Mouse (Mus musculus) kidney, adult 18-20 months (tissue): ENCODE data around the gene Pex10.

Source experiments
- DNase-seq: peaks from one replicate; pipeline ENCODE4 v3.0.0; 2021

Pex10 gene

DNA sequence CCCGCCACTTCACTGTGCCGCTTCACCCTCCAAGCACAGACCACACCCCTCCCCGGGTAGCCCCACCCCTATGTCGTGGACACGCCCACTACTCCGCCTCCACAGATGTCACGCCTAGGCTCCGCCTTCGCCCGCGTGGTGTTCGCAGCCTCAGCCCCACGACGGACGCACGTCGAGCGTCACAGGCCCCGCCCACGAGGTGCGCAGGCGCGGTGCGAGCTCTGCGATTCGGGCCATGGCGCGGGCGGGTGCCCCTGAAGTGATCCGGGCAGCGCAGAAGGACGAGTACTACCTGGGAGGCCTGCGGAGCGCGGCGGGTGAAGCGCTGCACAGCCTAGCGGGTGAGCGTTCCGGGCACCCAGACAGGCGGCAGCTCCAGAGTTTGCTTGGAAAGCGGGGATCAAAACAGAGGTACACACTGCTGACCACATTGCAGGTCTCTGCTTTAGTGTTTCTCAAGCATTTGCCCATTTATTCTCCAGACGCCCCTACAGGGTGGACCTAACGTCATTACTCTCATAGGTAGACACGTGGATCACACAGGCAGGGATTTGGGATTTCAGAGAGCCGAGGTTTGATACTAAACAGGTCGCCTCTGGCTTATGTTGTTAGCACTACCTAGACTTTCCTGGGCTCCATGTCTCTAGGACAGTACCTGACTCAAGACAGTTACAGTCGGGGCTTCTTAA, at the start of gene Pex10:
Gene Pex10 (plus strand): TSS at position 183 of the 689 bp plus-strand sequence.
- DNase-seq, result peak; percentile 97

- DNase-seq, result no peak
These were observed 49.5 kb upstream of the Pex10 start for GRCm38 (mm10) chr4:155017253-155017878.

DNA sequence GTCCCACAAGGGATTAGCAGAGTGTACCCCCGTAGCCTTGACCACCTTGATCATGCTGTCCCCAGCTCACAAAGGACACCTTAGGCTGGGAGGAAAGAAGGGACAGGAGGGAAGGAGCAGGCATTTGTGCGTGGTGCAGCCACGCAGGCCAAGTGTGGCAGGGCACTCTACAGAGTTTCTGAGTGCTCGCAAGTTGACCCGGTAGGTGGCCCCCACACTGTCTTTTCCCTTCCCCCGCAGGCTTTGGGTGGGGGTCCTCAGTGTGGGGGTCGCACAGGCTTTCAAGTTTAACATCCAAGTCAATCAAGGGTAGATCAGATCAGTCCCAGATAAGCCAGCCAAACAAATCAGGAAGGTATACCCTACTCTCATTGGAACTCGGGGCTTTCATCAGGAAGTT, 48.8 kb upstream of the Pex10 start:
- no peak for DNase-seq

DNA sequence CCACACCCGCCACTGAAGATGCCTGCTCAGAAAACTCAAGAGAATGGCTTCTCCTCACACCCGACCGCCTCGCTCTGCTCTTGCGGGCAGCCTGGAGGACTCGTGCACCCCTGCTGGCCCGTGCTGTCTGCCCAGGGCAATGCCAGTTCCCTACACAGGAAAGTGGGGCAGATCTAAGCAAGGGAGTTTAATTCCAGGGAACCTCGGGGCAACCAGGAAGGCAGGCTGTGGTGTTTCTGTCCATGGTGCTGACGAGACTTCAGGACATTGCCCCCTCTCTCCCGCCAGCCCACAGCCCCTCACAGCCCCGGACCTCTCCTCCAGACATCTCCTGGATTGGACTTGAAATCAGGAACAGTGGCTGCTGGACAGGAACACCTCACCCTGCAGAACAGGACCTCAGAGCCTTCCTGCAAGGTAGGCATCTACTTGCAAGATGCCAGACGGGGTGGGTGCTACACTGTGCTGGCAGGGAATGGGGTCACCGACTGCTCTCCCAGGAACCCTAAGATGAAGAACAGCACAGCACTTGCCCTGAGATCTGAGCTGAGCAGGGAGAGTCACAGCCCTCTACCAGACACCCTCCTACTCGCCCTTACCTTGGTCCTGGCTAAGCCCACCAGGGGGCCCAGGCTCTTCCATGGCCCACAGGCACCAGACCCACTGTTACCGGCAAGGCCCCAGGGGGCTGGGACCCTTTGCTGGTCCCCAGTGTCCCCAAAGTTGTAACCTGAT, 48.0 kb upstream of the Pex10 start:
- peak; percentile 16 for DNase-seq

DNA sequence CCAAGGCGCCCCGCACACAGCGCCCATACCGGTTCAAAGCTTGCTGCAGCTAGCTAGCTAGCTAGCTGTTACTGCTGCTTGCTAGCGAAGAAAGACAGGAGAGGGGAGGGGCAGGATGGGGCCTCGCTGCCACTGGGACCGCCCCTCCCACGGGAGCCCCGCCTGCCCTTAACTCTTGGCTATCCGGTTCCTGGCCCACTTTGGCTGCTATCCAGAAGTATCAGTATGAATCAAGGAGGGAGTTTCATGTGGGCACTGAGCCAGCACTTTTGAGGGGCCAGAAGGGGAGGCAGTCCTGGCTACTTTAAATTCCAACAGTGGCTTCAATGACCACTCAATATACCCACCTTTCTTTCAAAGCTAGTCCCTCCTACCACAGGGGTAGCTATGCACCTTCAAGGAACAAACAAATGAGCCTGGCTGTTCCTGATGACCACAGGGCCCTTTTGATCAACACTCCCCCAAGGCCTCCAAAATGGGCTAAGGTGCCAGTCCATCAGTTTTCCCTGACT, 47.4 kb upstream of the Pex10 start:
- no peak for DNase-seq

GRCm38 (mm10) chr4:155020141-155020540, 46.7 kb upstream of the Pex10 start:
- no peak for DNase-seq

DNA sequence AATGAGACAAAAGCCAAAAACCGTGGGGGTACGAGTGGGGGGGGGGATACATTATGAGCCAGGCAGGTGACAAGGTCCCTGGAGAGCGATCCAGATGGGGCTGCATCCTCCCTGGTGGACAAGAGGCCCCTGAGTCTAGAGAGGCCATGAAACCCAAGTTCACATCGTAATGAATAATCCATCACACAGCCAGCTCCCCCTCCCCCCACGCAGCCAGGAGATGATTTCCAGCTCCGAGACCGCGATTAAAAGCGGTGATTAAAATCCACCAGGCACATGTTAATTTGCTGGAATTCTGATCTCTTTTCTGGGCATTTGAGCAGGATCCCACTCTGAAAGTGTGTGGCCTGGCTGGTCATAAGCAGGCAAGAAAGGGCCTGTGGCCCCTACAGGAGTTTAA, 46.0 kb upstream of the Pex10 start:
- DNase-seq, result no peak

GRCm38 (mm10) chr4:155022228-155022855, 44.5 kb upstream of the Pex10 start:
- no peak for DNase-seq

- no peak for DNase-seq
These were observed 42.4 kb upstream of the Pex10 start for GRCm38 (mm10) chr4:155024170-155025010.

- DNase-seq, result no peak
These were observed 33.7 kb upstream of the Pex10 start for GRCm38 (mm10) chr4:155033115-155033514.

- DNase-seq, result no peak
These were observed 32.6 kb upstream of the Pex10 start for GRCm38 (mm10) chr4:155034202-155034601.

- no peak for DNase-seq
These were observed 32.0 kb upstream of the Pex10 start for GRCm38 (mm10) chr4:155034787-155035186.

DNA sequence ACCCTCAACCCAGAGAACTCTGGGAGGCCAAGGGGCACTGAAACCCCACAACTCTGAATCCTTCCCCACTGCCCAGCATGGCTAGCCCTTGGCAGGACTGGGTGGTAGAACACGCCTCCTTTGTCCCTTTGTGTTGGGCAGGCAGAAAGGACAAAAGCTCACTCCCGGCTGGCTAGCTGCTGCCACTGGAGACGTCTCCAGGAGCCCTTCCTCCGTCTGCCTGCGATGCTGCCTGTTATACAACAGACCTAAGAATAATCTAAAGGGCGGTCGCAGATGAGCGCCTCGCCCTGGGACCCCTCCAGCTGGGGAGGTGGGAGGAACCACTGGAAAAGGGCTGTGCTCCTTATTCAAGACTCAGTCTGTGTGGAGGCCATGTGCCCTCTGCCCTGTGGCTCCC, 26.6 kb upstream of the Pex10 start:
- DNase-seq, result no peak

DNA sequence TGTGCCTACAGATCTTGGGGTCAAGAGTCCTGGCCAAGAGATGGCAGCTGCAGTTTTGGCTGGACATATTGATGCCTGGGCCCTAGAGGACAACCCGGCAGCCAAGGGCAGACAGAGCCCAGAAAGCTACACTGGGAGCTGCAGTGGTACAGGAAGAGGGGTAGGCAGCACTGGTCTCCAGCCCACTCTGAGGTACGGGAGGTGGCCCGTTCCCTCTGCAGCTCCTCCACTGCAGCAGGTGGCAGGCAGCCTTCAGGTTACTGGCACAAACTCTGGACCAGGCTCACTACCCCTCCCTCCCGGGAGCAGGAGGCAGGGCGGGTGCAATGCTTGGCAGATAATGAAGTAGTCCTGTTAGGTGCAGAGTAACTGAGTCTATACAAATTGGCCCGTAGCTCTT, 26.1 kb upstream of the Pex10 start:
- DNase-seq, result no peak

DNA sequence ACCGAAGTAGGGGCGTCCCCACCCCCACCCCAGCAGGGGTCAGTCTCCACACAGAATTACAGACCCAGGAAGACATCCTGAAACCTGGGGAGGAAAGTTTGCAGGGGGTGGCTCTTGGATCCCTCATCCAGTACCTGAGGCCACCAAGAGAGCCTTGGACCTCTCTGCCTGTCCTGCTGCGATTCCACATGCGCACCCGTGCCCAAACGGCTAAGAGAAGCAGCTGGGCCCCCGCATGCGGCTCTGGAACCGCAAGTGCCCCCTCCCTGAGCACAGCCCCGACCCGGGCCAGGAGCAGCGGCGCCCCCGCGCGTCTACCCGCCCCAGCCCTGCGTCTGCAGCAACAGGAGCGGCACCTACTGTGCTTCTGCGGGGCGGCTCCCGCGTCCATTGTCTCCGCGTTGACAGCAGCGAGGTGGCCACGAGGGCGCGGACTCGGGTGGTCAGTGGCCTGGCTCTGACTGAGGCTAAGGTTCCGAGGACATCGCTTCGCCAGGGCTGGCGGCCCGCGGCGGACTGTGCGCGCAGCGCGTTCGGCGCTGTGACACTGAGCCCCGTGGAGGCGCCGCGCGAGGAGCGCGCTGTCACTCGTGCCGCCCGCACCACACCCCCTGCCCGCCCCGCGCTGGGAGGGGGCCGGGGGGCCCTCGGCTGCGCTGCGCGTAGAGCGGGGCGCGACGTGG, 24.1 kb upstream of the Pex10 start:
- DNase-seq, result no peak

- DNase-seq, result no peak
These were observed 23.6 kb upstream of the Pex10 start for GRCm38 (mm10) chr4:155043289-155043625.

DNA sequence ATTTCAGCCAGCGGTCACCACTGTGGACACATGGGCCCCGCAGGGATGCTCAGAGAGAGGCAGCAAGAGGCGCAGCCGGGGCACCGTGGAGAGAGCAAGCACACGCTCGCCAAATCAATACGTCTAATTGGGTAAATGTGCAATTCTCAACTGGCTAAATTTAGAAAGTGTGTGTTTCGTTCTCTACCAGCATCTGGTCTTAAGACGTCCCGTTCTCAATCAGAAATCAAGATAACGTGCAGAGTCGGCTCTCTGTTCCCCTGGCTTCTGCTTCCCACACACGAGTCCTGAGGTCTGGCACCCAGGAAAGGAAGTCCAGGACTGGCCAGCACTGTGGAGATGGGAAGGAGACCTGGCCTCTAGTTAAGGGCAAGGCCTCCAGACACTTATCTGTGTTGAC, 20.2 kb upstream of the Pex10 start:
- no peak for DNase-seq

GRCm38 (mm10) chr4:155050116-155050515, 16.7 kb upstream of the Pex10 start:
- no peak for DNase-seq

GRCm38 (mm10) chr4:155056724-155057123, 10.1 kb upstream of the Pex10 start, which contains the start of gene Plch2:
TSS of gene Plch2 (minus strand) at chr4:155056784.
- no peak for DNase-seq

DNA sequence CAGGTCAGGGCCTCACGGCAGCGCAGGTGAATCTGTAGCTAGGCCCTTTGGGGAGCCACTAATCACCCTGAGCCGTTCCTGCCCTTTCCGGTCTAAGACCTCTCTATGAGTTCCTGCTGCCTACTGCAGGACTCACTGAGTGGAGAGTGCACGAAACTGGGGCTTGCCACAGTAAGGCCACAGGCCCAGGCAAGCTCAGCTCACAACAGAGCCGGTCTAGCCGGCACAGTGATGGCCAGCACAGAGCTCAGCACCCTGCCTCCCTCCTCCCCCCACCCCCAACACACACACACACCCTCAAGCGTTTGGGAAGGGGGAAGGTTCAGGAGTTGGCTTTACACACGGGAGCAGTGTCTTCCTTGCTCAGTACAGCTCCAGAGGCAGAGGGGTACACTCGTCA, 8.5 kb upstream of the Pex10 start:
- DNase-seq, result no peak

DNA sequence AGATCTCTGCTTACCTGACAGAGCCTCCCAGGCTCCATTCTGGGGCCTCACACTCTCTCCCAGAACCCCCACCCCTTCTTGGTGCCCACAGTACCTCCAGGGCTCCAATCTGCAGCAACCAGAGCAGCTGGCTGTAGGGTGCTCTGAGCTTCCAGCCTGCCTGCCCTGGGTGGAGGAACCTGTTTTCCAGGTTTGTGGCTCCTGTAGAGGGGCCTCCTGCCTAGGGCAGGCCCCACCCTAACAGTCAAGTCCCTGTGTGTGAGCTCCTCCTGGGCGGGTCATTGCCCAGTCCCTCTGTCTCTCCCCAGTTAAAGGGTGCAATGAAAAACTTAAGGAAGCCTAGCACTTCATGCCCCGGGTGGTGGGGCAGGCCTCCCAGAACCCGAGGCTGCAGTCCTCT, 2.9 kb upstream of the Pex10 start:
- no peak for DNase-seq

- no peak for DNase-seq
These were observed 2.3 kb upstream of the Pex10 start for GRCm38 (mm10) chr4:155064474-155064873.
